Mouse (Mus musculus) cortical plate, adult 2 months (tissue): ENCODE measurements at regions not wholly inside any gene's neighbourhood (a gene's known extent, or its start where the extent isn't known, plus 50 kb on each side); places are given as distances from the start of the nearest gene placed in this dataset.

Experiments used
- CTCF ChIP-seq: fragments of 200-500 bp; IDR thresholded peaks from 2 replicates; pipeline ENCODE4 v1.5.1; 2011; ENCODE audit warnings: mild to moderate bottlenecking, control low read depth, low read length; ENCODE audit not compliant: insufficient read depth; ENCODE audit errors: extremely low read depth
- POLR2A ChIP-seq: fragments of 200-500 bp; IDR thresholded peaks from 2 replicates; pipeline ENCODE4 v1.6.1; 2011; ENCODE audit warnings: mild to moderate bottlenecking, low read length, control low read depth; ENCODE audit not compliant: insufficient read depth; ENCODE audit errors: extremely low read depth

DNA sequence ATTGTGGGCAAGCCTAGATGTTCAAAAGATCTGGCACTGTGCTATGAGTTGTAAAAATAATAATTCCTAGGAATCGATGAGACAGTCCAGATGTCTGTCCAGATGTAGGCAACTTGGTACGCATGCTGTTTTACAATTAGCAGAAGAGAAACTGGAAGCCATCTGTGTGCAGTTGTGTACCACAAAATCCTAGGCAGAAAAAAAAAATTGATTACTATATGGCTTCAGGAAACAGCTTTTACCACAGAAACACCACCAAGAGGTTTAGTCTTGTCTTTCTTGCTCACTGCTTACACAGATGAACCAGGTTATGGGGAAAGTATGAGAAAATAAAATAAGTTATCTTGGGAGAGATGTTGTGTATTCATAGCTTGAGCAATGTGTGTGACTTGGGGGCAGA, 109.5 kb upstream of the Peli1 start:
- no peak for TF ChIP-seq POLR2A
- no peak for TF ChIP-seq CTCF
